Mouse (Mus musculus) B cell, adult 2 months (primary cell): Measurements from ENCODE around the gene Gbf1.
A peak's percentile ranks its signal among the peaks of the same experiment; 100 is the strongest.

Experiments
- DNase-seq, 2 experiments: peaks; one replicate each; pipeline ENCODE4 v3.0.0; 2022

Gene Gbf1

GRCm38 (mm10) chr19:46303251-46304215 is 151.2 kb downstream of the Gbf1 start:
- no peak for DNase-seq

- DNase-seq: peak; percentile 98 to 99
Measured at GRCm38 (mm10) chr19:46304216-46304841, 152.0 kb downstream of the Gbf1 start, which contains the start of gene Nfkb2. Gene Nfkb2, plus strand, starts transcription at chr19:46304320.

DNA sequence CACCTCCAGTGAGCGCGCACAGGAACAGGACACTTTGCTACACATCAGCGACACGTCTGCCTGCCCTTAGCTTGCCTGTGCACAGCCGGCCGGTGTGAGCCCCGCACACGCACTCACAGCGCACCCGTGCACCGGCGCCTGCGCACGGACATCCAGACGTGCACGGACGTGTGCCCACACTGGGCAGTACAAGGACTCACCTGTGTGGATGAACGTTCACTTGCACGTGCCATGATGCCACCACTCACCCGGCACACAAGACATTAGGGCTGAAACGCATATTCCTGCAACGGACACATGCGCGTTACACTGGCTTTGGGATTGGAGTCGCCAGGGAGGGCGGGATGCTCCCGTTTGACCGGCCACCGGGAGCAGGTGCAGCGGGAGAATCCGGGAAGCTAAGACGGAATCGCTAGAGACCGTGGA is 152.6 kb downstream of the Gbf1 start:
- no peak for DNase-seq

DNA sequence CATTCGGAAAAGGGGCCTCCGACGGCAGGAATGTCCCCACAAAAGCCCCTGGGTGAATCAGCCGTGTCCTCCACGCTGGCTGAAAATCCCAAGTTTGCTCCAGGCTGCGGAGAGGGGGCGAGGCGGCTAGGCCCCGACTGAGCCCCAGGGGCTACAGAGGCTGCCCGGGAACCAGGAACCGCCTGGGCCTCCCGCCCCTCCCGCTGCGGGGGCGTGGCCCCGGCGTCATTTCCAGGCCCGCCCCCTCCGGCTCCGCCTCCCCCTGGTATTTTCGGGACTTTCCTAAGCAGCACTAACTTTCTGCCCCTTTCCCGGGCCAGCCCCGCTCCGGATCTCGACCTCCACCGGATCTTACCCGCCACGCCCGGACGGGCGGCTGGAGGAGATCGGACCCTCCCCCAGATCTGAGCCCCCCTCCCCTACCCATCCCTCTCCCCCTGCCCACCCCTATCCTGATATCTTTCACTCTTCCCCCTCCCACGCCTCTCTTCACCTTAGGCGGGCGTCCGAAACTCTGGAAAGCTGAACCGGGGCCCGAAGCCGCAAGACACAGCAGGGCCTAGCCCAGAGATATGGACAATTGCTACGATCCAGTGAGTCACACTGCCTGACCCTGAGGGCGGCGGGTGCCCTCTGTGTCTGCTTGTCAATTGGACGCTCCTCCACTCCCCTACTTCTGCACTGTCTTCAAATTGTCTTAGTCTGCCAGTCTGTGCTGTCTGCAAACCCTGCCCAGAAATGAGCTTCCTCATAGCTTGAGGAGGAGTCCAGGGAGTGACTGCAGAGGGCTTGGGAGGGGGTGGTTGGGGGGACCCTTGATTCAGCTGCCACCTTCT is 153.3 kb downstream of the Gbf1 start:
- DNase-seq: peak; percentile 98

GRCm38 (mm10) chr19:46306268-46306610 is 153.9 kb downstream of the Gbf1 start:
- DNase-seq: no peak

DNA sequence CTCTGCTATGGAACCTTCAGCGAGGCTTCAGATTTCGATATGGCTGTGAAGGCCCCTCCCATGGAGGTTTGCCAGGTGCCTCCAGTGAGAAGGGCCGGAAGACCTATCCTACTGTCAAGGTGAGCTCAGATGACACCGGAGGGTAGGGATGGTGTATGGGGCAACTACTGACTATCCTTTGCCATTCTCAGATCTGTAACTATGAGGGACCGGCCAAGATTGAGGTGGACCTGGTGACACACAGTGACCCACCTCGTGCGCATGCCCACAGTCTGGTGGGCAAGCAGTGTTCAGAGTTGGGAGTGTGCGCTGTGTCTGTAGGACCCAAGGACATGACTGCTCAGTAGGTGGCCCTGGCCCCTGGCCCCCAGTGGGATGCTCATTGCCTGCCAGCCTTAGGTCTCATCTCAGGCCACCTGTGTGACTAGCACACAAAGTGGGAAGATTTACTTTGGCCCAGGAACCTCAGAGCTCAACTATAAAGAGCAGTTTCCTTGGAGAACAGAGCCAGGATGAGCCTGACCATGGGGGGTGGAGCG is 154.5 kb downstream of the Gbf1 start:
- no peak for DNase-seq

DNA sequence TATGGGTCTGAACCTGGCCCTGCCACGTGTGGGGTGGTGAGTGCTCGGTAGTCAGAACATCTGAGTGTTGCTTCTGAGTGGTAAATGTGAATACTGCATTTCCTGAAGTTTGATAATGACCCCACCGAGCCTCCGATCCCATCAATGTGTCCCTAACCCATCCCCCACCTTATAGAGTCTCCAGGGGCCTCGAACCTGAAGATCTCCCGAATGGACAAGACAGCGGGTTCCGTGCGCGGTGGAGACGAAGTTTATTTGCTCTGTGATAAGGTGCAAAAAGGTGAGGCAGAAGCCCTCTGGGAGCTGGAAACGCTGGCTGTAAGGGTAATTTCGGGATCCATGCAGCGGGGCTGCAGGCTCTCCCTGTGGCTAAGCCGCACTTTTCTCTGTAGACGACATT is 155.5 kb downstream of the Gbf1 start:
- no peak for DNase-seq

DNA sequence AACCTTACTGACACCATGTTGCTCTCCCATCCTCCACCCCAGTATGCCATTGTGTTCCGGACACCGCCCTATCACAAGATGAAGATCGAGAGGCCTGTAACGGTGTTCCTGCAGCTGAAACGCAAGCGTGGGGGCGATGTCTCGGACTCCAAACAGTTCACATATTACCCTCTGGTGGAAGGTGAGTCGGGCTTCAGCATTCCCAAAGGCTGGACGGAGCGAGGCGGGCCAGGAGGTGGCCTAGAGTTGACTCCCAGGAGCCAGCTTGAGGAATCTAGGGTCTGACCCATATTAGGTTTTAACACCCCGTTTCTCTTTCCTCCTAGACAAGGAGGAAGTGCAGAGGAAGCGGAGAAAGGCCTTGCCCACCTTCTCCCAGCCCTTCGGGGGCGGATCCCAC is 156.0 kb downstream of the Gbf1 start:
- no peak for DNase-seq

GRCm38 (mm10) chr19:46308706-46309435 is 156.6 kb downstream of the Gbf1 start:
- DNase-seq: peak; percentile 86 to 87

DNA sequence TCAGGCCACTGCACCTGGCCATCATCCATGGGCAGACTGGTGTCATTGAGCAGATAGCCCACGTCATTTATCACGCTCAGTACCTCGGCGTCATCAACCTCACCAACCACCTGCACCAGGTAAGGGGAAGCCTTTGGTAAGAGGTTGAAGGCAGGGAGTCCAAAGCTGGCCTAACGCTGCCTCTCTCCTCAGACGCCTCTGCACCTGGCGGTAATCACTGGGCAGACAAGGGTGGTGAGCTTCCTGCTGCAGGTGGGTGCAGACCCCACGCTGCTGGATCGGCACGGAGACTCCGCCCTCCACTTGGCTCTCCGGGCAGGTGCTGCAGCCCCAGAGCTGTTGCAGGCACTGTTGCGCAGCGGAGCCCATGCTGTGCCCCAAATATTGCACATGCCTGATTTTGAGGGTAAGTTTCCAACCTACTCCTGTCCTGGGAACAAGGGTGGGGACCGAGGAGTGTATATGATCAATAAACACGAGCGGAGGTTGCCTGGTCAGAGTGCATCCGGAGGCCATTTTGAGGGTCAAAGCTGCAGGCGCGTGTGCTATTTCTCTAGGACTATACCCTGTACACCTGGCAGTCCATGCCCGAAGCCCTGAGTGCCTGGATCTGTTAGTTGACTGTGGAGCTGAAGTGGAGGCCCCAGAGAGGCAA is 157.5 kb downstream of the Gbf1 start:
- DNase-seq: no peak

DNA sequence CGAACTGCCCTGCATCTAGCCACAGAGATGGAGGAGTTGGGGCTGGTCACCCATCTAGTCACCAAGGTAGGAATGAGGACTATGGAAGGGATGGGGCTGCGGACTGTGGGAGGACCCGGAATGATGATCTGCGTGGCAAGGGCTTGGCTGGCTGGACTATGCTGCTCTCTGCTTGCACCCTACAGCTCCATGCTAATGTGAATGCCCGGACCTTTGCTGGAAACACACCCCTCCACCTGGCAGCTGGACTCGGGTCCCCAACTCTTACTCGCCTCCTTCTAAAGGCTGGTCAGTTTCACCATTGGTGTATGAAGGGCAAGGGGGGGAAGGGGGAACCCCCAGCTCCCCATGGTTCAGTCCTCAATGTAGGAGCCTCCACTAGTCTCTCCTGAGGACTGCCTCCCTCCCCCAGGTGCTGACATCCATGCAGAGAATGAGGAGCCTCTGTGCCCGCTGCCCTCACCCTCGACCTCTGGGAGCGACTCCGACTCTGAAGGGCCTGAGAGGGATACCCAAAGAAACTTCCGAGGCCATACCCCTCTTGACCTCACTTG is 158.1 kb downstream of the Gbf1 start:
- DNase-seq: no peak

DNA sequence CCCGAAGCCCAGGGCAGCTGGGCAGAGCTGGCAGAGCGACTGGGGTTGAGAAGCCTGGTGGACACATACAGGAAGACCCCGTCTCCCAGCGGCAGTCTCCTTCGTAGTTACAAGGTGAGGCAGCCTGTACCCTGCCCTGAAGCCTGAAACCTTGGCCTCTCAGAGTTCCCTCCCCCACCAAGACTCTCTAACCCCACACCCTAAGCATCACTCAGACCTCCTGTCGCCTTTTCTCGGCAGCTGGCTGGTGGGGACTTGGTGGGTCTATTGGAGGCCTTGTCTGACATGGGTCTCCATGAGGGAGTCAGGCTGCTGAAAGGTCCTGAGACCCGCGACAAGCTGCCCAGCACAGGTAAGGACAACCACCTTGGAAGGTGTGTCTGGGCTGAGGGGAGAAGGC is 159.0 kb downstream of the Gbf1 start:
- DNase-seq: no peak

- no peak for DNase-seq
Measured at GRCm38 (mm10) chr19:46312566-46312965, 160.3 kb downstream of the Gbf1 start.

DNA sequence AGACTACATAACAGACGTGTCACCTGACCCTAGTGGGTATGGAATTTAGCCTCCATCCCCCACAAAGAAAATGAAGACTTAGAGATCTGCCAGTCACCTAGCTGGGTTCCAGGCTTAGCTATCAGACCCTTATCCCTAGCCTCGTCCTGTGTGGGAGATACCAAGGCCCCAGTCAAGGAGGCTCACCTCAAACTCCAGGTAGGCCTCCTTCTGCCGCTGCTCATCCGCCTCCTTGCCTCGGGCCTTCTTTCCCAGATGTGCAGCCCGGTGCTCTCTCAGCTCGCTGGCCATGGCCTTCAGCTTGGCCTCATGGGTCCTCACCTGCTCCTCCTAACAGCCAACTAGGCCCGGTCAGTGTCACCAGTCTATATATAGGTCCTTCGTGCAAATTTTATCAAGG is 160.8 kb downstream of the Gbf1 start:
- no peak for DNase-seq

- no peak for DNase-seq
Measured at GRCm38 (mm10) chr19:46313591-46313990, 161.3 kb downstream of the Gbf1 start.

GRCm38 (mm10) chr19:46314151-46314601 is 161.9 kb downstream of the Gbf1 start:
- DNase-seq: peak; percentile 55 to 65

DNA sequence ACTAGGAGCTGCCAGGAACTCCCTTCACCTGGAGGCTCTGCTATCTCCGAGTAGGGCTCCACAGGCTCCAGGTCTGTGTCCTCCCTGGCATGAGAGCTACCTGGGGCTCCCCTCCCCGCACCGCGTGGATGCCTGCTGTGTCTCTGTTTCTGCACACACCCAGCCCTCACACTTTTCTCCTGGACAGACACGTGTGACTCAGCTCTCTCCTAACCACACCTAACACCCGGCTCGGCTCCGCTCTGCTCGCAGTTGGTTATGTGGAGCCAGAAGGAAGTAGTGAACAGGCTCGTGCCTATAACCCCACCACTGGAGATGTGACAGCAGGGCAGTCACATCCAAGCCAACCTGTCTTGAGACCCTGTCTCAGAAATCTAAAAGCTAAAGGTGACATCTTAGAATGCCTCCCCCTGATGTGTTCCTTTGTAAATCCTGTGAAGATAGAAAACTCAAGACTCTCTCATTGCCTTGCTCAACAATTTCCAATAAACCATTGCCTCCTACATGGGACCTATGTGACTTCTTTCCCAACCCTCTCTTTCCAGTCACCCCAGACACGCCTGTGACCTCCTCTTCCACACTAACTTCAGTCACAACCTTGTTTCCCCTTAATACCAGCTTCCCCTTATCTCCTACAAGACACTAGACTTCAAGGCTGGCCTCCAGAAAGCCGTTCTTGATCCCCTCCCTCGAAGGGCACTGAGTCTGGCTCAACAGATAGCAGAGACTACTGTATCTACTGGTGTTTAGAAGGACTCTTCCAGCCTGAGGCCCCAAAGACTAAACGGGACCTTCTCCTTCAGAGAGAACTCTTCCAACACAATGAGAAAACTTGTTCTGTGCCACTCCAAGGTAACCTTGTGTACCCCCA is 162.8 kb downstream of the Gbf1 start:
- DNase-seq: peak; percentile 39 to 40

DNA sequence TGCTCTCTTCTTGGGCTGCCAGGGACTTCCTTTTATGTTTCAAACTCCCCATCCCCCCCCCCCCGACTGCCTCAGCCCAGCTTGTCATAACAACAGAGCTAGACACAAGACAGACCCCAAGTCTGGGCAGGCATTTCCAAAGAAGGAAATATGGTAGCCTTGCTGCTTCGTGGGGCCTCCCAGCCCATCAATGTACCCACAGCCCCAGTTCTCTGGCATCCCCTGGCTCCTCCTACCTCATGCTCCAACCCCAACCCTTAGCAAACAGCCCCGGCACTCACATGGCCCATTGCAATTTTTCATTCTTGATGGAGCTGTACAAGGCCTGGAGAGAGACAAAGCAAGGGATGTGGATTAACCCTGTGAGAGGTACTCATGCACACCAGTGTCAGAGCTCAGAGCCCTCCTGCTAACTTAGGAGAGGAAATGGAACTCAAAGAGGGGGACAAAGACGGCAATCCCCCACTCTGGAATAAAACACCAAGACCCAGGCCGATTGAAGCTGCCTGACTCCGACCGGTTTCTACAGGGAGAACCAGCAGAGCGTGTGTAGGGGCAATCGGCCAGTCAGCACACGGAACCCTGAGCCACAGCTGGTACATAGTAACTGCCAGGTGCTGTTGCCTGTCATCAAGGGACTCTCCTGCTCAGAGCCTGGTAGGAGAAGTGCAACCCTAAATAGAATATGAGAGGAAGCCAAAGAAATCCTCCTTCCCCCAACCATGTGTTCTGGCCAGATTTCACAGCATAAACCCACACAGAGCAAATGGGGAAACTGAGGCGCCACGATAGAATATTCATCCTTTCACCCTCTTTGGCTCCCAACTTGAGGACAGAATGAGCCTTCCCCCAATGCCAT is 163.7 kb downstream of the Gbf1 start:
- DNase-seq: peak in 1 of 2 experiments; percentile 21
